Mouse (Mus musculus) CD8-positive naive resting alpha-beta T cell, adult 2 months (primary cell): ENCODE data around the gene Casp9.

Experiments used
- DNase-seq, 2 experiments: peaks; one replicate each; pipeline ENCODE4 v3.0.0; 2022; ENCODE audit warnings: low read depth in 2 of 2, low spot score in 2 of 2

Casp9 gene

GRCm38 (mm10) chr4:141816776-141817655, 23.6 kb downstream of the Casp9 start:
- no peak for DNase-seq

- DNase-seq: no peak
Measured at GRCm38 (mm10) chr4:141817706-141818105, 24.3 kb downstream of the Casp9 start.

GRCm38 (mm10) chr4:141818861-141819260, 25.4 kb downstream of the Casp9 start:
- DNase-seq: no peak

- no peak for DNase-seq
Measured at GRCm38 (mm10) chr4:141819316-141819715, 25.9 kb downstream of the Casp9 start.

GRCm38 (mm10) chr4:141821178-141821577, 27.8 kb downstream of the Casp9 start:
- no peak for DNase-seq

- DNase-seq: no peak
Measured at GRCm38 (mm10) chr4:141822089-141822488, 28.7 kb downstream of the Casp9 start.

GRCm38 (mm10) chr4:141822979-141823378, 29.6 kb downstream of the Casp9 start:
- DNase-seq: no peak

- no peak for DNase-seq
Measured at GRCm38 (mm10) chr4:141826060-141826459, 32.6 kb downstream of the Casp9 start, which contains the start of gene Cela2a. Gene Cela2a, minus strand, starts transcription at chr4:141826160.

GRCm38 (mm10) chr4:141827401-141827800, 34.0 kb downstream of the Casp9 start:
- no peak for DNase-seq

- DNase-seq: no peak
Measured at GRCm38 (mm10) chr4:141828177-141828576, 34.8 kb downstream of the Casp9 start.

GRCm38 (mm10) chr4:141830381-141830780, 37.0 kb downstream of the Casp9 start:
- DNase-seq: no peak

GRCm38 (mm10) chr4:141831361-141831760, 37.9 kb downstream of the Casp9 start:
- no peak for DNase-seq

- DNase-seq: no peak
Measured at GRCm38 (mm10) chr4:141833911-141834310, 40.5 kb downstream of the Casp9 start.

- no peak for DNase-seq
Measured at GRCm38 (mm10) chr4:141834536-141835095, 41.2 kb downstream of the Casp9 start.

GRCm38 (mm10) chr4:141845999-141846398, 52.6 kb downstream of the Casp9 start, which contains the start of gene Ctrc:
Gene Ctrc, minus strand, starts transcription at chr4:141846359.
- no peak for DNase-seq

GRCm38 (mm10) chr4:141853437-141853836, 60.0 kb downstream of the Casp9 start:
- DNase-seq: peak in 1 of 2 experiments; percentile 28

GRCm38 (mm10) chr4:141857422-141857930, 64.1 kb downstream of the Casp9 start:
- DNase-seq: peak; percentile 64 to 70

GRCm38 (mm10) chr4:141858501-141858900, 65.1 kb downstream of the Casp9 start:
- DNase-seq: no peak

GRCm38 (mm10) chr4:141859351-141859750, 65.9 kb downstream of the Casp9 start:
- DNase-seq: no peak

- DNase-seq: no peak
Measured at GRCm38 (mm10) chr4:141860246-141860841, 66.9 kb downstream of the Casp9 start.

- DNase-seq: no peak
Measured at GRCm38 (mm10) chr4:141861591-141862295, 68.3 kb downstream of the Casp9 start.
